Mouse (Mus musculus): Measurements from ENCODE around the gene Gm1043.

Gm1043 gene

DNA sequence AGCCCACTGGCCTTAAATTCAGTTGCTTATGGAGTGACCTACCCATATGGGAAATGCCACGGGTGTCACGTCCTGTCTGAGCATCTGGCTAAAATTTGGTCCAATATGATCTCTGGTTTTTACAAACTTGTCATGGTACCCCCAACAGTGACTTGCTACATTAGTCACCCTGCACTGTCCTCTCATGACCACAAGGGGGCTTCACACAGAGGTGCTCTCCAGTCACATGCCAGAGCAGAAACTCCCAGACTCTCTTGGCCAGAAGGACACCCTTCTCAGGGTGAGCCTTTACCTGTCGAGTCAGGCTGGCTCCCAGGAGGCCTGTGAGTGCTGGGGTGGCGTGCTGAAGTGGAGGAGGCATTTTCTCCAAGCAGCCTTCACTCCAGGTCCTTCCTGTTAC lies 33.1 kb downstream of the Gm1043 start:
- DNase-seq: peak in 1 of 2 experiments; percentile 19

DNA sequence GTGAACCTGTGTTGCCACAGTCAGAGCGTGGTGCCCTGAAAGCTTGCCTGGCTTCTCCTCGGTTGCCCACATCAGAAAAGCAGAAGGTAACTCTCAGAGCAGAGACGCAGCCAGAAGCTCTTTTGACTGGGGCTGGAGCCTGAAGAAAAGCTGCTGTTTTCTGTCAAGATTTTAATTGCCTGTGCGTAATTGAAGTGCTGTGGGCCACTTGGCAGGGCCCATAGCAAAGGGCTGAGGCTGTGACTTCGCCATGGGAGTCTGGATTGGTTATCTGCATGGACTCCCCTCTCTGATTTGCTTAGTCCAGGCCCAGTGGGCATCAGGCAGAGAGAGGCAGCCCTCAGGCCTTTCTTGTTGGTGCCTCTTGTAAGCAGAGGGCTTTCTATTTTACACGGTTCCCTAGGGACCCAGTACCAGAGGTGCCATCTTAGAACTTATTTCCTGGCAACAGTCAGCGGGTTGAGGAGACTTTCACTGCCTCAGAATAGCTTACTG lies 36.1 kb downstream of the Gm1043 start:
- DNase-seq: no peak

DNA sequence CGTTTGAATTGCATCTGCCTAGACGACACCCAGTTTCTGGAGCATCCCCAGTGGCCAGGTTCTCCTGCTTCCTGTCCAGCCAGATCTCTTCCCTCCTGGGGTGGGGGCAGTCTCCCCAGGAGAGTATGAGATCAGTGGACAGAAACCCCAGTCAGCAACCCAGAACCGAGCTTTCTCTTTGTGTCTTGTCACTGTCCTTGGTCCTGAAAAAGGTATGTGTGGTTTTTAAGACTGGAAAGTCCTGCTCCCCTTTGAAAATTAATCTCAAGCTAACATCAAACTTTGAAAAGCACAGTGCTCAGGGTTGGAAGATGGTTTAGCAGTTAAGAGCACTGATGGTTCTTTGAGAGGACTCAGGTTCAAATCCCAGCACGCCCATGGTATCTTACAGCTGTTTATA lies 46.7 kb downstream of the Gm1043 start:
- DNase-seq: no peak

DNA sequence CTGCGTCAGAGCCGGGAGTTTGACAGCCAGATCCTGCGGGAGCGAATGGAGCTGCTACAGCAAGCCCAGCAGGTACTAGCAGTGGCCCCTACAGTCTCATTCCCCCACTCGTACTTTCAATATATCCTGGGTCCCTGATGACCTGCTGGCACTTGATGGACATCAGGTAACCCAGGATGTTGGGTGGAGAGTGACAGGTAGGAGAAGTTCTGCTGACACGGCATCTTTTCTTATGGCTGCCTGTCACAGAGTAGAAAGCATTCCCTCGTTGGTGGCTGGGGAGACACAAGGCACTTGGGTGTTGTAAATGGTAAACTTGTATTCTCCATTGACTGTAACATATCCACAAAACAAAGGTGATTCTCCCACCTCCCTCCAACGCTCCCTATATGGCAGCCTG lies 56.6 kb downstream of the Gm1043 start:
- no peak for DNase-seq

DNA sequence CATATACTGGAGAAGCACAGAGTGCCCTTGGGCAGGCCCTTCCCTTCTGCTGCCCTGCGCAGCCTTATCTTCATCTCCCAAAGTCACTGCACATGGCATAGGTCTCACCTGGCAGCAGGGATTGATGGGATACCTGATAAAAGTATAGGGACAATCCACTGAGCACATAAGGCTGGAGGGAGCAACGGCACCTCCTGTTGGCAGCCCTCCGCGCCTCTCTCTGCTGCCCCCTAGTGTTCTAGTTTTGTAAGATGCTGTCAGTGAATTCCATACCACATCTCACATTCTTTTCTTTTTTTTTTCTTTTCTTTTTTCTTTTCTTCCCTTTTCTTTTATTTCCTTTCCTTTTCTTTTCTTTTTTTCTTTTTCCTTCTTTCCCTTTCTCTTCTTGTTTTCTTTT lies 62.4 kb downstream of the Gm1043 start:
- DNase-seq: peak; percentile 47 to 69

DNA sequence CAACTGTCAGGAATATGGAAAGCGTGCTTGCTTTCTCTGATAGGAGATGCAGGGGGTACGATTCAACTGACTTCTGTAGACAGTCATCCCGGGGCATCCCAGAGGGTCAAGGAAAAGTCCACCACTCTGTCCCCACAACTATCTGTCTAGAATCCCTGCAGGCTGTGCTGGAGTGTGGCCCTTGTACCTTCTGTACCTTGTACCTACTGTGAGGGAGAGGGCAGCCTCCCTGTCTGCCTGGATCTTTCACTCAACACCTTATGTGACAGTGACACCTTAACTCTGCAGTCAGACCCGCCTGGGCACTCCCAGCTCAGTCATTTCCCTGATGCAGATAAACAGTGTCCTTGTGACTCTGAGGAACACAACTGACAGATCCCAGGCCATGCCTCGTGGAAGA lies 65.5 kb downstream of the Gm1043 start:
- no peak for DNase-seq

DNA sequence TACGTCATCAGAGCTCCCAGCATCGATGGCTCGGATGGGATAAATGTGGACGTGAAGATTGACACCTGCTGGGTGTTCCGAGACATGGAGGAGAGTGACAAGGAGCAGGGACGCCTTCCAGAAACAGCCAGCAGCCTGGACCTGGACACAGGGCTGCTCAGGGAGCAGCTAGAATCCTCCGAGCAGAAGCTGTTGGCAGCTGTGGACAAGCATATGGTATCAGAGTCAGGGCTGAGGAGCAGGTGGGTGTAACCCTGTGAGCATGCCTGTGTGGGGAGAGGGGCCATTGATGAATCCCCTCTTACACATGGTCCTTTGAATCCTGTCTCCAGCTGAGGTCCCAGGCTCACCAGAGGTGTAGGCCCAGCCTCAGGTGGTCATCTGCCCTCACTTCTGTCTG lies 69.3 kb downstream of the Gm1043 start:
- no peak for DNase-seq

DNA sequence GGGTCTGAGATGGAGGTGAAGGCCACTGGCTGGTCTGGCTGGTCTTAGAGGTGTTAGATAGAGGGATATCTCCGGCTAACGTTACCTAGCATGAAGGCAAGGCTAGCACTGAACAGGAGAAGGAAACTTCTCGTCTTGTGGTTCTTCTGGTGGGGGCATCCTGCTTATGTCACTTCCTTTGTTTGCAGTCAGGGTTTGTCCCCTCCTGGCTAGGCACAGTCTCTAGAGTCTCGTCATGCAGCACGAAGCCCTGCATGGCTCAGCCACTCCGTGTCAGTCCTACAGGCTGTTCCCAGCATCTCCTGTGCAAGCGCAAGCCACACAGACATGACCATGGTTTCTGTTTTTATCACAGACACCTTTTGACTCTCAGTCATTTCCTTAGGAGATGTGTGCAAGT lies 73.2 kb downstream of the Gm1043 start:
- no peak for DNase-seq

DNA sequence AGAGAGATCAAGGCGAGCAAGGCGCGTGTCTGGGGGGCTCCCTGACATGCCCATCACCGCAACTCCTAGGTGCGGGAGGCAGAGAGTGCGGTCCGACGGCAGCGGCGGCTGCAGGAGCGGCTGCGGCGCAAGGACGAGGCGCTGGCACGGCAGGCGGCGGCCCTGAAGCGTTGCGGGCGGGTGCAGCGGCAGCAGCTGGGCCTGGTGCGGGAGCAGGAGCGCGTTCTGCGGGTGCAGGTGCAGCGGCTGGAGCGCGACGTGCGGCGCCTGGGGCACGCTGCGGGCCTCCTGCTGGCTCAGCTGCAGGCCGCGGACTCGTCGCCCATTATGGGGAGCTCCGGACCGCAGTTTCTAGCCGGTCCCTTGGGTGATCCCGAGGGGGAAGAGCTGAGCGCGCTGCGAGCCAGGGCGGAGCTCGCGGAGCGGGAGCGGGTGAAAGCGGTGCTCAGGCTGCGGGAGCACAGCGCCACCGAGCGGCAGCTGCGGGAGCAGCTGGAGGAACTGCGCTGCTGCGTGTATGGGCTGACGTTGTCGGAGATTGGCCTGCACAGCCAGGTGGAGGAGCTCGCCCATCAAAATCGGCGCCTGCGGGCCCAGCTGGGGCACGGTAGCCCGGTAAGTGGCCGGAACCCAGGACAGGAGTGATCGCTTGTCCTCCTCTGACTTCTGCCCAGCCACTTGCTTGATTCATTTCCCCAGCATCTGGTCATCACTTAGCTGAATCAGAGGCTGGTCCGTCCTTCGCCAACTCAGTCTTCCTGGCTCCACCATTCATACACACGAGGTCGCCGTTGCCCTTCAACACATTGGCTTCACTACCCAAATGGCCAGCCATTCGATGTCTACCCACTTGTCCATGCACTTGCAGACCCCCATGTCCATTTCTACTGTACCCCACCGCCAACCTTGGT lies 78.0 kb downstream of the Gm1043 start:
- peak; percentile 1 to 30 for DNase-seq

DNA sequence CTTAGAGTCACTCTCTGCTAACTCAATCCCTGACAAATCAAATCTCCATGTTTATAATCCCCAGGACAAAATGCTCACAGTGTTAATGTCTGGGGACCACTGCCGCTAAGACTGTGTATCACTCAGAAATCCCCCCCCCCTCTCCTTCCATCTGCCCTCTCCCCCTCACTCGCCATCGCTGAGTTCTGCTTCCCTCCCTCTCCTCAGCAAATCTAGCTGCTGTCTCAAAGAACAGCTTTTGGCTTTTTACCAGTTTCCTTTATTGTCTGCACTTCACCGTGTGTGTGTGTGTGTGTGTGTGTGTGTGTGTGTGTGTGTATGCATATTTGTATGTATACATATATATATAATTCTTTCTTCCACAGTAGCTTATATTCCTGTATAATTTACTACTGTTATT lies 91.3 kb downstream of the Gm1043 start:
- no peak for DNase-seq

DNA sequence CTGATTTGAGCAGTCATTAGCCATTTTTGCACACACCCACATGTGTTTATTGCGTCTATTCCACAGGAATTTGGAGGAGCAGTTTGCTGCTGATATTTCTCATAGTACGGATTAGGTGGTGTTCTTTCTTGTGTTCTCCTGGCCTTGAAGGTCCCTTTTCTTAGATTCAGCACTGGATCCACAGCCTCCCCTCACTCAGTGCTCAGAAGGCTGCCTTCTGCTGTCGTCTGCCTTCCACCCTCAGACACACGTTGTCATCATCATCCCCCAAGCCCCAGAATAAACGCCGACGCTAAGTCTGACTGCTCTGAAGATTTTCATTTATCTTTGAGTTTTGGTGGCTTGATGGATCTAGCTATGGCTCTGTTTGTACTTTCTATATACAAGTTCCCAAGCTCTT lies 91.9 kb downstream of the Gm1043 start:
- no peak for DNase-seq

DNA sequence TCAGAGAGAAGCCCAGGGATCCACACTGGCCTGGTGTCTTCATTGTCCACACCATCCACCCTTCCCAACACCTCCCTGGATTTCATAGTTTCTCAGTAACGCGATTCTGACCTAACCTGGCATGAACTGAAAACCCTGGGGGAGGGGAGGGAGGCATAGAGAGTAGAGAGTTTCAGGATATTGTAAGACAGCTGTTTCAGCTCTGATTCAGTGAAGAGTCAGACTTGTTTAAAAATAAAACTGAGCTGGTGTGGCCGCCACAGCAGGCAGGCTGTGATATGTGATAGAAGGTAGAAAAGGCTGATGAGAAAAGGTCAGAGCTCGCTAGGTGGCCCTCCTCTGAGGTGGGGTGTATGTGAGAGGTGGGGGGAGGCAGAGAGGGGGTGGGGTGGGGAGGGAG lies 93.6 kb downstream of the Gm1043 start:
- no peak for DNase-seq

DNA sequence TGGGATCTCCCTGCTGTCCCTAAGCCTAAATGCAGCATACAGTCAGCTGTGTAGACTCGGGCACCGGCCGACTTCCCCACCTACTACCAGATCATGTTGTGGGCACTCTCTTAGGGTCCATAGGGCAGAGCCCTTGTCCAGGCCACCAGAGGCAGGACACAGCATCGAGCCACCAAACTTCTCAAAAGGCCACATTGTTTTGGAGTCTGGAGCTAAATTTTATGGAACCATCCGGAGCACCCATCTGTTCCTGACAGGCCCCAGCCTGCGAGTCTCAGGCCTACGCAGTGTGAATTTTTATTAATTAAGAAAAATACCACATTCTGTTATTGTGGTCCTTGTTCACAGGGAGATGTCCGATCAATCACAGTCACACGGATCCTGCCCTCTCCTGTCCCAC lies 94.7 kb downstream of the Gm1043 start:
- DNase-seq: no peak

DNA sequence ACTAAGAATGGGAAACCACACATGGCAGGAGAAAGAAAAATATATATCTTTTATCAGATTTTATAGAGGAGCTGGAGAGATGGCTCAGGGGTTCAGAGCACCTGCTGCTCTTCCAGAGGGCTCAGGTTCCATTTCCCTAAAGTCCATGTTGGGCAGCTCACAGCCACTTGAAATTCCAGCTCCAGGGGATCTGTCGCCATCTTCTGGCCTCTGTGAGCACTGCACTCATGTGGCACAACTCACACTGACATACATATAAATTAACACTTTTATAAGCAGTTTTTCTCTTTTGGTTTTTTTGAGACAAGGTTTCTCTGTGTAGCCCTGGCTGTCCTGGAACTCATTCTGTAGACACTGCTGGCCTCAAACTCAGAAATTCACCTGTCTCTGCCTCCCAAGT lies 95.5 kb downstream of the Gm1043 start:
- no peak for DNase-seq

DNA sequence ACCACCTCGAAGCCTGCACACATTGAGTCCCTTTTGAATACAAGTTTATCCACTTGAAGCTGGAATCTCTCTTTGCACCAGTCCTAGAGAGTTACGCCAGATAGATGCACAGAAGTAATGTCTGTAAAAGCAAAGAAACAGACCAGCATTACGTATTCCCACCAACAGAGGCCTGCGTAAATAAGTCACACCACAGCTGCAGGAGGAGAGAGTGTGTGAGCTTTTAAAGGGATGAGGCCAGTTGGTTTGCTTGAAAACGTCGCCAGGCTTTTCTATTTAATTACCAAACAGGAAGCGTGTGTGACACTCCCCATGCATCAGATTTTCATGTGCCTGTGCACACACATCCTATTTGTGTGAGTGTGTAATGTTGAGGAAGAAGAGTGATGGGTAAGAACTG lies 99.4 kb downstream of the Gm1043 start:
- DNase-seq: no peak

DNA sequence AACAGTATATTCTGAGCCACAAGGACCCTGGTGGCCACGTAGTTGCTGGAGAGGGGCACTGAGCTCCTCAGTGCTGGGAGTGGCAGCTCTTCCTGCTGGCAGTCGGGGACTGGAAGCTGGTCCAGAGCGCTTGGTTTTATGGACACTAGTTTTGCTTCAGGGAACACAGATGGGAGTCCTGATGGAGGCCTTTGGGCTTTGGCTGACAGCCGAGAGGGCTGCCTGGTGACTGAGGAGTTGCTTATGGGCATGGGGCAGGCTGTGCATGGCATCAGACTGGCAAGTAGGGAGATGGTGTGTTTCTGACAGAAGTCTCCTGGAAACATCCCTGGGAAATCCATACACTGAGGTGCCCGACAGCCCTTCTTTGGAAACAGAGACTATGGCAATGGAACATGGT lies 105.2 kb downstream of the Gm1043 start:
- no peak for DNase-seq

DNA sequence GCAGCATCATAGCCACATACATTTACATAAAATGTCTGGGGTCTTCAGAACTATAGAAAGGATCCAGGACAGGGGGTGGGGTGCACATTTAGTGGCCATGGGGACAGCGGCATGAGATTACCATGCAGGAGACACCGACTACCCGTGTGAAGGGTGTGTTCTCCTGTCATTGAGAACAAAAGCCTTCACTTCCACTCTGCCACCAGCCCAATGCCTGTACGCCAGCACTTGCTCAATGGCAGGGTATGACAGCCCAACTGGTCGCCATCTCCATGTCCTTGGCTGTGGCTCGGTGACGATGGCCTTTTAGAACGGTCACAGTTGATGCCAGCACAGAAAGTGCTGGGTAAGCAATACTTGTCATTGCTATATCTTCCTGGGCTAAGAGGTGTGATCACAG lies 111.0 kb downstream of the Gm1043 start:
- no peak for DNase-seq

DNA sequence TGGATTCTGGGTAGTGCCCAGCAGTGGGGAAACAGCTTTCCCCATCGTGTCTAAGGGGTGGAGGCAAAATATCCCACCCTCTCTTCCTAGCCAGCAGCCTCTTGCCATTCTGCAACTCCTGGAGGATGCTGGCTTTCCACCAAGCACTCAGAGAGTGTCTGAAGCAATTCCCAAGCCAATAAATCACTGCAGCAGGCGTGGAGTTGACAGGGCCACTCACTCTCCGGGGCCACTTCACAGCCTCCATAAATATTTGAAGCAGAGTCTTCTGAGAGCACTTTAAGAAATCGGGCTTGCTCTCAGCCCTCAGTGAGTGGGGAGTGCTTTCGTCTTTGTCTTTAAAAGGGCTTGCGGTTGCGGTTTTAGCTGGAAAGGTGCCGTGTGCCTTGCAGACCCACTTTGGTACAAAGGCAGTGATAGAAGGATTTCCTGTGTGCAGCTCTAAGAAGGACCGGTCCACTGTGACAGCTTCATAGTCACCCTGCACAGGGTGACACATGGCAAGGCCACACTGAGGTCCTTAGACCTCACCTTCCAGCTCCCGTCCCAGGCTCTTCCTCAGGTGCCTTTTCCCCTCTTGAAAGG lies 111.6 kb downstream of the Gm1043 start:
- no peak for DNase-seq

DNA sequence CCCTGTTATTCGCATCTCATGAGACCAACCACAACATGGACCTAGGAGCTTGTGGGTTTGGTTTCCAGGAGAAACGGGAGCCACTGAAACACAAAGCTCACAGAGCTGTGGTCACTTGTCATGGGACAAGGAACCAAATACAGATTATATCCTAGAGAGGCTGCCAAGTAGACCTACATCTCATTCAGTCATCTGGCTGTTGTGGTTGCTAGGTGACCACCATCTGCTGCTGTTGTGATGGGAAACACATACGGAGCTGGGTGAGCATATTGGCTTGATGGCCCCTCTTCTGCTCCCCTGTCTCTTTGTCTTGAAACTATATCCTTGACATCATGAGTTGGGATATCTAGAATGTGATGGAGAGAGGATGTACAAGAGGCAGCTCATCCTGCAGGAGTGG lies 112.3 kb downstream of the Gm1043 start:
- no peak for DNase-seq

DNA sequence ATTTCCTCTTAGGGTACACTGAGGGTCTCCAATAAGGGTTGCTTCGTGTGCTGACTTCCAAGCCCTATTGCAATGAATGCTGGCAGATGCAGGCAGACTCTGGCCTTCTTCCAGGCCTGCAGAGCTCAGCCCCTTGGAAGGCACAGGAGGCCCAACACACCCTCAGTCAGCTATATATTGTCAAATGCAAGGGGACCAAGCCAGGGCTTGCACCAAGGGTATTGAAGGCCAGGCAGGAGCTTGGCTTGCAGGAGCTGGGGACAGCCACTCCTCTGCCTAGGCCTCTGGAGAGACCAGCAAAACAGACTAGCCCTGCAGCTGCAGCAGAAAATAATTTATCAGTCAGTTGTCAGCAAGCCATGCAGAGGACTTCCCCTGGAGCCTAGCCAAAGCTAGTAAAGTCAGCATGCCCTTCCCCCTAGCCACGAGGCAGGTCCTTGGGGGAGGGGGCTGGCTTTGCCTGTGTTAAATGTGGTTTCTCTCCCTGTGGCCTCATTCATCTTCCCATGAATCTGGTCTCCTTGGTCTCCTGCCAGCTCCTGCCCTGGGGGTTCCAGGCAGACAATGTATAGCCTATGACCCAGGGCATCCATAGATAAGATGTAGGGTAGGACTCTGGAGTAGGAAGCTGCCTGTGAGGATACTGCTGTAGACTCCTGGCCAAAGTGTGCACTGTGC lies 113.0 kb downstream of the Gm1043 start:
- DNase-seq: no peak

DNA sequence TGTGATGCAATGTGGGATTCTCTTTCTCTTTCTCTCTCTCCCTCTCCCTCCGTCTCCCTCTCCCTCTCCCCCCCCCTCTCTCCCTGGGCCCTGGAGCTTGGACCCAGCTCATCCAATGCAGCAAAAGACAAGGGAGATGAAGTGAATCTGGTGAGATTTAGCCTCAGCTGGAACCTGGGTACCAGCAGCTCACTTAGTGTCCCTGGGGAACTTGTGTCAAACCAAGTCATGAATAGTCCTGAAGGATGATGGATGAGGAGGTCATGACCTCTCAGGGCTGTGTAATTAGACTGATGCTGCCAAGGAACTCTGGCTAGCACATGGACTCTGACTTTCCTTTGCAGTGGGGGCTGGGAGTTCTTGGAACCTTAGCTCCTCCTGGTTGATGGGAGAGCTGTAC lies 117.1 kb downstream of the Gm1043 start:
- no peak for DNase-seq

DNA sequence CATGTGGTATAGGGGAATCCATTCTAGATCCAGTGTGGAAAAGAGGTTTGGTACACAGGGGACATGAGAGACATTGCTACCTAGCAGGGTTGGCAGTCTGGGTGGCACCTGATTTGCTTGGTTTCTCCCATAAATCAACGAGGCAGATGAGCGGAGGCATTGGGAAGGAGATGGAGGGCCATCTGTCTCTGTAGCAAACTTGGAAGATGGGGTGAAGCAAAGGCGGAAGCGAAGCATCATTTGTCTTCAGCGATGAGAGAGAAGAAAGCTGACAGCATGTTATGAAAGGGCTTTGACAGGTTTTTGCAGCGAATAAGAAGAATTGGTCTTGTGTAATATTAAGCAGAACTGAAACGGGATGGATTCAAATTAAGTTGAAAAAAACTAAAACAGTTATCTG lies 119.7 kb downstream of the Gm1043 start:
- no peak for DNase-seq

DNA sequence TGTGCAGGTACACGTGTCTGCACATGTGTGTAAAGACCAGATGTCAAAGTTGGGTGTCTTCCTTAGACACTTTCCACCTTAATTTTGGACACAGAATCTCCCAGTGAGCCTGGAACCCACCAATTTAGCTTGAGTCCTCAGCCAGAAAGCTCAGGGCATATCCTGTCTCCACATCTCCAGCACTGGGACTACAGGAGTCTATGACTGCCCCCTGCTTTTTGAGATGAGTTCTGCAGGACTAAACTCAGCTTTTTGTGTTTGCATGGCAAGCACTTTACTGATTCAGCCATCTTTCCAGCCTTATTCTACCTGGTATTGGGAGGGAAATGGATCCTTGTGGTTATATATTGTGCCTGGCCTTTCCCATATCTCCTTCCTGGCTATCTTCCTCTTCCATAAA lies 120.2 kb downstream of the Gm1043 start:
- no peak for DNase-seq

DNA sequence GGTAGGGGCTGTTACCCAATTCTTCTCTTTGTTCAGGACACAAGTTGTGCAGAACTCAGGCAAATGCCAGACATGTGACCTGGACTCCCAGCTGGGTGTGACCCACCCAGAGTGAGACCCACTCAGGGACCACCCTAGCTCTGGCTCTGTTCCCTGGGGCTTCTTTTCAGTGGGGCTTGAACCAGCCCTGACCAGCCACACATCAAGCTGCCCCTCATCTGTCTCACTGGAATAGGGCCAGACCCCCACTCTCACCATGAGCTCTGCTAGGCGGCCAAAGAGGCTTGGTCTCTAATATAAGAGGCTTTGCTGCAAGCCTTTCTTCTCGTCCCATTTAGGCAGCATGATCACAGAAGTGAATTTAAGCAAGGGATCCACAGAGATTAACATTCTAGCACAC lies 121.2 kb downstream of the Gm1043 start:
- no peak for DNase-seq

Measured in kidney, postnatal 36 days (tissue).